Mouse (Mus musculus) bone marrow macrophage, adult 2 months (primary cell): ENCODE measurements around the gene Prr14l. TPM values are rescaled to one million over a fixed set of nuclear protein-coding genes. Genes with fewer than 3 reads are reported as not detected.

Experiments
- H3K27ac ChIP-seq: 2 replicates; pipeline ENCODE4 v1.5.1; 2012; ENCODE audit warnings: low read depth, low read length; ENCODE audit not compliant: insufficient read depth
- H3K4me1 ChIP-seq: 2 replicates; pipeline ENCODE4 v1.6.1; 2012; ENCODE audit warnings: low read length; ENCODE audit not compliant: control insufficient read depth, insufficient read depth
- H3K4me3 ChIP-seq: 2 replicates; pipeline ENCODE4 v1.5.1; 2012; ENCODE audit warnings: mild to moderate bottlenecking, low read length, moderate library complexity; ENCODE audit not compliant: insufficient read depth
- CTCF ChIP-seq: IDR thresholded peaks from 2 replicates; pipeline ENCODE4 v1.5.1; 2012; ENCODE audit warnings: low read depth, mild to moderate bottlenecking, low read length, moderate library complexity
- POLR2A ChIP-seq: IDR thresholded peaks from 2 replicates; pipeline ENCODE4 v1.6.1; 2012; ENCODE audit warnings: mild to moderate bottlenecking, low read depth, low read length, borderline replicate concordance
- polyA plus RNA-seq: library from polyadenylated mRNA; stranded (reverse); fragments of >200 nt; gene quantifications from 2 replicates; pipeline ENCODE4 v1.2.4, GENCODE M21; 2012; ENCODE audit not compliant: missing spikeins, insufficient read depth, insufficient read length

Prr14l gene
- polyA plus RNA-seq, 1 experiment, result 20.8 TPM

GRCm38 (mm10) chr5:32740138-32740537, 113.9 kb downstream of the Prr14l start:
- Histone ChIP-seq H3K4me3 (no peak overlapping the region), H3K4me1 (peaks cover 22% of the 10 kb centered on the region), H3K27ac (no peak overlapping the region)
- no peak for TF ChIP-seq POLR2A
- TF ChIP-seq CTCF, result no peak

Other genes with a start within 250 kb of the Prr14l start
- gene Yes1, start 243.1 kb downstream of the Prr14l start, polyA plus RNA-seq, result not detected in 2 replicates
- 103 and 109 TPM in 2 replicates for gene Pisd, start 68.6 kb downstream of the Prr14l start, polyA plus RNA-seq
- not detected in 2 replicates for gene Gm20671, start 27.1 kb downstream of the Prr14l start, polyA plus RNA-seq
- gene Depdc5, start 9.4 kb upstream of the Prr14l start, polyA plus RNA-seq, result 16.7 and 21.0 TPM in 2 replicates
- 452 and 507 TPM in 2 replicates for gene Ywhah, start 164.6 kb upstream of the Prr14l start, polyA plus RNA-seq
- gene Slc5a1, start 250.0 kb upstream of the Prr14l start, polyA plus RNA-seq, result not detected in 2 replicates